ENCODE assay signal across 7 mouse cellular contexts in the genomic region with DNA sequence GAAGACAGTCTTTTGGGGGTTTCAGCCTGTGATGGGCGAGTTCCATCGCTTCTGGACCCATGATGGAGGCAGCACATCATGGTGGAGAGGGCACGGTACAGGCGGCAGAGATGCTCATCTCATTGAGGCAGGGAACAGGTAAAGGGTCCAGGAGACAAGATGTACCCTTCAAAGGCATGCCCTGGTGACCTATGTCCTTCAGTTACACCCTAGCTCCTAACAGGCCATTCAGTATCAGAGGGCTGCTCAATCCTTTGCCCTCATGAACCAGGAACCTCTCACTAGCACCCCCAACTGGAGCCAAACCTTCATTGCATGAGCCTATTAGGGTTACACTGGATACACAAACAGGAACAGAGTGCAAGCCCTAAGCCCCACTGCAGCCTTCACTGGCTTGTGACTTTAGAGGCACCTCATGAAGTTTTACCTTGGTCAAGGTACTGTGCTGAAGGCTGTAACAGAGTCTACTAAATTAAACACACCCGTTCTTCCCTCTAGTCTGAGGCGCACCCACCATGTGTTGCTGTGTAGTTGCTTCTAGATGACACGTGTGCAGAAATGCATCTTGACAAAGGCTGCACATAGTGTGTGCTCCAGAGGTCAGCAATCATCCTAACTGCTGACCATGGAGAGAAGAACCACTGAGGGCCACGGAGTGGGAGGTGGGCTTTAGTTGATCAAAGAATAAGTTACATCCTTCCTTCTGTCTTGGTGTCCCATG. TPM values are rescaled to one million over a fixed set of nuclear protein-coding genes. Genes with fewer than 3 reads are reported as not detected.
DNase-seq lines count a peak whose midpoint lies in the region; ATAC-seq and TF ChIP-seq lines count a peak whose summit lies in the region.

No protein-coding gene starts in this region.

- TF ChIP-seq CTCF in thymus, adult 2 months (IDR thresholded peaks at IDR 0.05; ENCODE audit: borderline replicate concordance, control insufficient read depth, extremely low read depth, insufficient read depth, low read length, poor library complexity): no peak

- H3K36me3 ChIP-seq in liver, embryonic 13.5 days: no peaks in the 10 kb centered on the region
- no peaks in the 10 kb centered on the region for H3K36me3 ChIP-seq in thymus, adult 2 months (ENCODE audit: control insufficient read depth, insufficient read depth, low read length)

- H3K9ac ChIP-seq in liver, embryonic 13.5 days: no peak overlapping the region

- 59% methylated on average over 8 of the region's 8 CpGs for WGBS in liver, embryonic 13.5 days (ENCODE audit: insufficient replicate concordance)
- WGBS in thymus, adult 2 months: 65% methylated on average over 8 of the region's 8 CpGs

- peak; percentile 50 for ATAC-seq in erythroblast, adult 5-6 weeks (replicated peaks; ENCODE audit: low FRiP score, poor library complexity, severe bottlenecking)
- peak; percentile 44 for ATAC-seq in liver, embryonic 13.5 days (ENCODE audit: low read depth)

- no peak overlapping the region for H3K4me3 ChIP-seq in liver, embryonic 13.5 days (replicated peaks)
- no peak overlapping the region for H3K4me3 ChIP-seq in thymus, adult 2 months (ENCODE audit: control insufficient read depth, insufficient read depth, low read length)

- H3K4me2 ChIP-seq in liver, embryonic 13.5 days: no peak overlapping the region

- TF ChIP-seq POLR2A in thymus, adult 2 months (IDR thresholded peaks at IDR 0.05; ENCODE audit: control insufficient read depth, extremely low read depth, insufficient read depth, low read length, poor library complexity): no peak

- peaks cover 12% of the 10 kb centered on the region; the same call in 1 of the 2 replicates for H3K27me3 ChIP-seq in liver, embryonic 13.5 days
- no peaks in the 10 kb centered on the region for H3K27me3 ChIP-seq in thymus, adult 2 months (ENCODE audit: control insufficient read depth, insufficient read depth, low read length)

- DNase-seq in 3T3-L1 (ENCODE audit: low read depth, low spot score): peak; percentile 38
- DNase-seq in A20 (ENCODE audit: low read depth, low spot score): peak; percentile 90
- DNase-seq in liver, embryonic 13.5 days: no peak
- DNase-seq in right cerebral cortex, adult 2 months (ENCODE audit: low spot score in 2 of 2): no peak
- no peak for DNase-seq in thymus, adult 2 months
- no peak for DNase-seq in cerebellum, postnatal 14 days

- H3K4me1 ChIP-seq in liver, embryonic 13.5 days (replicated peaks): peaks cover 18% of the 10 kb centered on the region
- H3K4me1 ChIP-seq in thymus, adult 2 months (replicated peaks; ENCODE audit: control insufficient read depth, insufficient read depth, low read length): no peaks in the 10 kb centered on the region

- no peaks in the 10 kb centered on the region for H3K9me3 ChIP-seq in liver, embryonic 13.5 days (replicated peaks)

- no peak overlapping the region for H3K27ac ChIP-seq in liver, embryonic 13.5 days
- H3K27ac ChIP-seq in thymus, adult 2 months (ENCODE audit: control insufficient read depth, insufficient read depth, low read length): no peak overlapping the region

RNA-seq across cellular contexts. Expression of a gene that starts 10.4 kb away (rescaled TPM):
- total RNA-seq in erythroblast, adult 5-6 weeks (2015; ENCODE audit: low replicate concordance): 113 and 145 TPM in 2 replicates
- total RNA-seq in erythroblast, adult 5-6 weeks (2017; ENCODE audit: low replicate concordance): 150 and 198 TPM in 2 replicates
- polyA plus RNA-seq in liver, embryonic 13.5 days (2015; fragmentation: Nextera tagmentation; extraction: Ambion mirVana): 586 and 708 TPM in 2 replicates
- 77.4 and 166 TPM in 2 replicates for polyA plus RNA-seq in thymus, adult 2 months (2012; rRNA removed)

RNA-seq across cellular contexts. Expression of a gene that starts 16.0 kb away (rescaled TPM):
- not detected in 2 replicates for total RNA-seq in erythroblast, adult 5-6 weeks (2015; ENCODE audit: low replicate concordance)
- not detected in 2 replicates for total RNA-seq in erythroblast, adult 5-6 weeks (2017; ENCODE audit: low replicate concordance)
- 0.38 and 0.50 TPM in 2 replicates for polyA plus RNA-seq in liver, embryonic 13.5 days (2015; fragmentation: Nextera tagmentation; extraction: Ambion mirVana)
- polyA plus RNA-seq in thymus, adult 2 months (2012; rRNA removed): 1.6 and 3.4 TPM in 2 replicates

RNA-seq across cellular contexts. Expression of a gene that starts 46.6 kb away (rescaled TPM):
- total RNA-seq in erythroblast, adult 5-6 weeks (2015; ENCODE audit: low replicate concordance): 4.8 and 7.9 TPM in 2 replicates
- total RNA-seq in erythroblast, adult 5-6 weeks (2017; ENCODE audit: low replicate concordance): 11.8 and 14.8 TPM in 2 replicates
- polyA plus RNA-seq in liver, embryonic 13.5 days (2015; fragmentation: Nextera tagmentation; extraction: Ambion mirVana): 7.0 and 9.2 TPM in 2 replicates
- 4.9 and 6.5 TPM in 2 replicates for polyA plus RNA-seq in thymus, adult 2 months (2012; rRNA removed)

Comparison
In these comparisons a context has a peak if more than half of its experiments do, and no peak if none do; other contexts are left out.
1. DNase-seq: peak in 3T3-L1 (single experiment) and A20 (single experiment); none in liver, embryonic 13.5 days (single experiment), right cerebral cortex, adult 2 months (0 of 2), thymus, adult 2 months (single experiment) and cerebellum, postnatal 14 days (0 of 2).